Comparison of ENCODE assay signal across 8 mouse cellular contexts in the genomic region with DNA sequence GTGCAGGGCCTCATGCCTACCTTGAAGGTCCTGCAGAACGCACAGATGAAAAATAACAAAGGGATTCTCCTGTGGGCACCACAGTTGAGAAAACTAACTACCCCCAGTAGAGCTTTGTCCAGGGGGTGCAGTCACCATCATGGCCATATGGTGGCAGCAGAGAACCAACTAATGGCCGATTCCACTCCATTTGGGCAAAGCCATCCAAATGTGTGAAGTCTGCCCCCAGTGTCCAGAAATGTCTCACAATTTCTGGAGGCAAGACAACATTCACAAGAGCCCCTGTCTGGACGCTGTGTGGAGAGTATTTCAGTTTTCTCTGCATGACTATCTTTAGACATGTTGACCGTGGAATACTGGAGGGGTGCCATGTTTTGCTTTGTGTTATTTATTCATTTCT. TPM values are rescaled to one million over a fixed set of nuclear protein-coding genes. Genes with fewer than 3 reads are reported as not detected.
DNase-seq lines count a peak whose midpoint lies in the region; ATAC-seq and TF ChIP-seq lines count a peak whose summit lies in the region.

No protein-coding gene starts in this region.

- no peak overlapping the region for H3K9ac ChIP-seq in forebrain, embryonic 12.5 days
- 0 out of 2 replicates have a peak overlapping the region, but pooled peaks have one; percentile 8 for H3K9ac ChIP-seq in heart, embryonic 16.5 days (ENCODE audit: low read length)
- H3K9ac ChIP-seq in lung, embryonic 14.5 days = no peak overlapping the region

- 7% methylated on average over 4 of the region's 4 CpGs for WGBS in forebrain, embryonic 12.5 days
- WGBS in heart, embryonic 16.5 days = 1% methylated on average over 4 of the region's 4 CpGs
- WGBS in lung, embryonic 14.5 days = 1% methylated on average over 4 of the region's 4 CpGs
- under 1% methylated on average over 4 of the region's 4 CpGs for WGBS in olfactory bulb, adult 2 months

- DNase-seq in ES-CJ7 (ENCODE audit: low read depth, low spot score) = peak; percentile 91
- peak; percentile 96 for DNase-seq in c-Kit-positive CD71-negative TER-119-negative erythroid progenitor cells, embryonic 14.5 days (ENCODE audit: low read depth)
- DNase-seq in layer of hippocampus, adult 2 months (ENCODE audit: low spot score in 2 of 2) = peak; percentile 88 to 95
- DNase-seq in lung, embryonic 14.5 days = peak; percentile 97
- DNase-seq in thymus, adult 18-20 months = peak; percentile 51 to 67

- TF ChIP-seq POLR2A in olfactory bulb, adult 2 months (IDR thresholded peaks at IDR 0.05; ENCODE audit: insufficient read depth, low read depth, low read length) = no peak

- peak; percentile 56 for ATAC-seq in forebrain, embryonic 12.5 days (ENCODE audit: low FRiP score)
- peak; percentile 25; the same call in 1 of the 2 replicates for ATAC-seq in heart, embryonic 16.5 days (replicated peaks; ENCODE audit: extremely low read depth, insufficient read depth, low FRiP score)
- ATAC-seq in lung, embryonic 14.5 days (ENCODE audit: insufficient read depth) = peak; percentile 33

- no peak overlapping the region for H3K4me2 ChIP-seq in forebrain, embryonic 12.5 days
- no peak overlapping the region for H3K4me2 ChIP-seq in heart, embryonic 16.5 days (ENCODE audit: low read depth, low read length)
- H3K4me2 ChIP-seq in lung, embryonic 14.5 days = no peak overlapping the region

- H3K36me3 ChIP-seq in forebrain, embryonic 12.5 days (replicated peaks) = 0 out of 2 replicates have a peak, but pooled peaks cover 5% of the 10 kb centered on the region
- 0 out of 2 replicates have a peak, but pooled peaks cover 2% of the 10 kb centered on the region for H3K36me3 ChIP-seq in heart, embryonic 16.5 days (ENCODE audit: control insufficient read depth, insufficient read depth)
- no peaks in the 10 kb centered on the region for H3K36me3 ChIP-seq in lung, embryonic 14.5 days (ENCODE audit: insufficient read depth)

- peak; percentile 97 for TF ChIP-seq CTCF in layer of hippocampus, adult 2 months (conservative IDR thresholded peaks at IDR 0.05)
- TF ChIP-seq CTCF in lung, embryonic 14.5 days (IDR thresholded peaks at IDR 0.05; ENCODE audit: low read depth) = peak; percentile 98
- TF ChIP-seq CTCF in olfactory bulb, adult 2 months (IDR thresholded peaks at IDR 0.05; ENCODE audit: insufficient read depth, low read depth, low read length) = peak; percentile 31; the same call in 1 of the 2 replicates

- no peaks in the 10 kb centered on the region for H3K9me3 ChIP-seq in forebrain, embryonic 12.5 days
- H3K9me3 ChIP-seq in heart, embryonic 16.5 days (replicated peaks; ENCODE audit: control insufficient read depth, low read length) = no peaks in the 10 kb centered on the region
- no peaks in the 10 kb centered on the region for H3K9me3 ChIP-seq in lung, embryonic 14.5 days (ENCODE audit: low read depth, low read length)

- H3K27ac ChIP-seq in forebrain, embryonic 12.5 days = no peak overlapping the region
- peak overlapping the region; percentile 17; the same call in 1 of the 2 replicates for H3K27ac ChIP-seq in heart, embryonic 16.5 days (ENCODE audit: low read length)
- 0 out of 2 replicates have a peak overlapping the region, but pooled peaks have one; percentile 25 for H3K27ac ChIP-seq in layer of hippocampus, adult 2 months
- 0 out of 2 replicates have a peak overlapping the region, but pooled peaks have one; percentile 10 for H3K27ac ChIP-seq in lung, embryonic 14.5 days (ENCODE audit: low read depth)
- no peak overlapping the region for H3K27ac ChIP-seq in olfactory bulb, adult 2 months (ENCODE audit: insufficient read depth, low read depth, low read length)

- no peak overlapping the region for H3K4me3 ChIP-seq in forebrain, embryonic 12.5 days (replicated peaks)
- no peak overlapping the region for H3K4me3 ChIP-seq in heart, embryonic 16.5 days (ENCODE audit: low read length)
- no peak overlapping the region; the same call in 1 of the 2 replicates for H3K4me3 ChIP-seq in layer of hippocampus, adult 2 months
- no peak overlapping the region for H3K4me3 ChIP-seq in lung, embryonic 14.5 days (ENCODE audit: low read depth, low read length)
- H3K4me3 ChIP-seq in olfactory bulb, adult 2 months (ENCODE audit: insufficient read depth, low read depth, low read length) = no peak overlapping the region

- peaks cover 62% of the 10 kb centered on the region for H3K27me3 ChIP-seq in forebrain, embryonic 12.5 days
- H3K27me3 ChIP-seq in heart, embryonic 16.5 days (ENCODE audit: control insufficient read depth, insufficient read depth, low read length) = peaks cover 9% of the 10 kb centered on the region
- H3K27me3 ChIP-seq in lung, embryonic 14.5 days (ENCODE audit: insufficient read depth, low read length) = peaks cover 10% of the 10 kb centered on the region; the same call in 1 of the 2 replicates

- peaks cover 46% of the 10 kb centered on the region for H3K4me1 ChIP-seq in forebrain, embryonic 12.5 days
- peaks cover 26% of the 10 kb centered on the region for H3K4me1 ChIP-seq in heart, embryonic 16.5 days (ENCODE audit: control insufficient read depth, insufficient read depth, low read length)
- peaks cover 21% of the 10 kb centered on the region for H3K4me1 ChIP-seq in lung, embryonic 14.5 days (ENCODE audit: insufficient read depth)
- H3K4me1 ChIP-seq in olfactory bulb, adult 2 months (ENCODE audit: control insufficient read depth, insufficient read depth, low read length) = peaks cover 35% of the 10 kb centered on the region

RNA-seq across cellular contexts. Expression of gene Mst1r, which starts 1.9 kb away (rescaled TPM):
- polyA plus RNA-seq in forebrain, embryonic 12.5 days (2016; fragmentation: Nextera tagmentation; extraction: Ambion mirVana) = 1.3 and 1.8 TPM in 2 replicates
- 2.4 and 2.8 TPM in 2 replicates for polyA plus RNA-seq in heart, embryonic 16.5 days (2015; fragmentation: Nextera tagmentation; extraction: Ambion mirVana)
- 1 to 10 TPM; 1.3 to 2.4 TPM for total RNA-seq in layer of hippocampus, adult 2 months (2021)
- 1.7 and 2.2 TPM in 2 replicates for polyA plus RNA-seq in lung, embryonic 14.5 days (2014; fragmentation: Nextera tagmentation; extraction: Ambion mirVana)
- polyA plus RNA-seq in olfactory bulb, adult 2 months (2012; ENCODE audit: insufficient read depth, insufficient read length, low replicate concordance, missing spikeins) = not detected in 2 replicates

RNA-seq across cellular contexts. Expression of gene Mon1a, which starts 16.8 kb away (rescaled TPM):
- 16.0 and 17.7 TPM in 2 replicates for polyA plus RNA-seq in forebrain, embryonic 12.5 days (2016; fragmentation: Nextera tagmentation; extraction: Ambion mirVana)
- 11.0 and 13.1 TPM in 2 replicates for polyA plus RNA-seq in heart, embryonic 16.5 days (2015; fragmentation: Nextera tagmentation; extraction: Ambion mirVana)
- 10 to 100 TPM; 26.9 to 27.6 TPM for total RNA-seq in layer of hippocampus, adult 2 months (2021)
- 11.9 and 13.0 TPM in 2 replicates for polyA plus RNA-seq in lung, embryonic 14.5 days (2014; fragmentation: Nextera tagmentation; extraction: Ambion mirVana)
- not detected in 2 replicates for polyA plus RNA-seq in olfactory bulb, adult 2 months (2012; ENCODE audit: insufficient read depth, insufficient read length, low replicate concordance, missing spikeins)

RNA-seq across cellular contexts. Expression of gene Actl11, which starts 23.5 kb away (rescaled TPM):
- not detected in 2 replicates for polyA plus RNA-seq in forebrain, embryonic 12.5 days (2016; fragmentation: Nextera tagmentation; extraction: Ambion mirVana)
- not detected in 2 replicates for polyA plus RNA-seq in heart, embryonic 16.5 days (2015; fragmentation: Nextera tagmentation; extraction: Ambion mirVana)
- total RNA-seq in layer of hippocampus, adult 2 months (2021) = not detected
- polyA plus RNA-seq in lung, embryonic 14.5 days (2014; fragmentation: Nextera tagmentation; extraction: Ambion mirVana) = not detected in 2 replicates
- not detected in 2 replicates for polyA plus RNA-seq in olfactory bulb, adult 2 months (2012; ENCODE audit: insufficient read depth, insufficient read length, low replicate concordance, missing spikeins)

RNA-seq across cellular contexts. Expression of gene Camkv, which starts 30.7 kb away (rescaled TPM):
- polyA plus RNA-seq in forebrain, embryonic 12.5 days (2016; fragmentation: Nextera tagmentation; extraction: Ambion mirVana) = 12.2 and 14.8 TPM in 2 replicates
- polyA plus RNA-seq in heart, embryonic 16.5 days (2015; fragmentation: Nextera tagmentation; extraction: Ambion mirVana) = 0.77 and 2.3 TPM in 2 replicates
- total RNA-seq in layer of hippocampus, adult 2 months (2021) = 100 to 1,000 TPM; 532 to 547 TPM
- polyA plus RNA-seq in lung, embryonic 14.5 days (2014; fragmentation: Nextera tagmentation; extraction: Ambion mirVana) = 2.7 TPM in 2 replicates
- polyA plus RNA-seq in olfactory bulb, adult 2 months (2012; ENCODE audit: insufficient read depth, insufficient read length, low replicate concordance, missing spikeins) = not detected in 2 replicates

RNA-seq across cellular contexts. Expression of gene Rbm6, which starts 31.7 kb away (rescaled TPM):
- 136 and 137 TPM in 2 replicates for polyA plus RNA-seq in forebrain, embryonic 12.5 days (2016; fragmentation: Nextera tagmentation; extraction: Ambion mirVana)
- polyA plus RNA-seq in heart, embryonic 16.5 days (2015; fragmentation: Nextera tagmentation; extraction: Ambion mirVana) = 48.3 and 48.8 TPM in 2 replicates
- total RNA-seq in layer of hippocampus, adult 2 months (2021) = 10 to 100 TPM; 60.7 to 70.3 TPM
- polyA plus RNA-seq in lung, embryonic 14.5 days (2014; fragmentation: Nextera tagmentation; extraction: Ambion mirVana) = 73.2 and 74.4 TPM in 2 replicates
- polyA plus RNA-seq in olfactory bulb, adult 2 months (2012; ENCODE audit: insufficient read depth, insufficient read length, low replicate concordance, missing spikeins) = 246 and 345 TPM in 2 replicates

Comparison
In these comparisons a context has a peak if more than half of its experiments do, and no peak if none do; other contexts are left out.
1. H3K27ac ChIP-seq: peak in heart, embryonic 16.5 days (single experiment), layer of hippocampus, adult 2 months (single experiment) and lung, embryonic 14.5 days (single experiment); none in forebrain, embryonic 12.5 days (single experiment) and olfactory bulb, adult 2 months (single experiment).
2. CTCF ChIP-seq: peak in every context shown above with its lines; median percentile 98 in lung, embryonic 14.5 days; 97 in layer of hippocampus, adult 2 months; 31 in olfactory bulb, adult 2 months.
3. Peak in every context shown above with its lines, with median percentiles within 50 percentile points of each other: DNase-seq and ATAC-seq.